Mouse (Mus musculus) small intestine, adult 2 months (tissue): ENCODE results near the gene Thumpd2.

Experiments used
- CTCF ChIP-seq: fragments of 200-500 bp; IDR thresholded peaks from 2 replicates; pipeline ENCODE4 v1.5.1; 2012; ENCODE audit warnings: low read depth, mild to moderate bottlenecking, control low read depth, inconsistent platforms, low read length, moderate library complexity, mixed read lengths; ENCODE audit not compliant: insufficient replicate concordance, insufficient read length; ENCODE audit errors: extremely low read depth
- POLR2A ChIP-seq: fragments of 200-500 bp; IDR thresholded peaks from 2 replicates; pipeline ENCODE4 v1.6.1; 2012; ENCODE audit warnings: low read depth, mild to moderate bottlenecking, control low read depth, inconsistent platforms, low read length, moderate library complexity

- TF ChIP-seq CTCF (no peak), POLR2A (no peak)
Observed at GRCm38 (mm10) chr17:81010844-81011685, 53.8 kb downstream of the Thumpd2 start.
